8 mouse cellular contexts compared by ENCODE assay signal in the genomic region with DNA sequence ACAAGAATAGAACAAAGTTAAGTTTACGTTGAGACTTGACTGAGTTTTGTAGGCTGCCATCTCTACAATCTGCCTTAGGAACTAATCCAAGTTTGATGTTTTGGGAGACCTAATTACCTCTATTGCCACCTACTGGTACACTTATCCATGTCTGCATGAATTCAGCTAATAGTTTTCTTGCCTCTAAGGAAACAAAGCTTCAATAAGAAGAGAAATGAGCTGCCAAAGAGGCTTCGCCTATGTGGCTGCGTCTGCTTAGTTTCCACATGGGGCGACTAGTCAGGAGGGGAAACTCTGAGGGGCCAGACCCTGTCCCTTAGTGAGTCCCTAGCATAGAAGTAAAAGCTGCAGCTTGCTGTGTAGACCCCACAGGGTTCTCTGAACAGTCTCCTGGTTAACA.
DNase-seq lines count a peak whose midpoint lies in the region; ATAC-seq and TF ChIP-seq lines count a peak whose summit lies in the region.

No protein-coding gene starts in this region.

- peak overlapping the region; percentile 55 for H3K27ac ChIP-seq in midbrain, embryonic 10.5 days (replicated peaks)
- H3K27ac ChIP-seq in midbrain, embryonic 16.5 days (ENCODE audit: low read length): no peak overlapping the region
- H3K27ac ChIP-seq in hindbrain, embryonic 14.5 days: no peak overlapping the region
- H3K27ac ChIP-seq in lung, postnatal 0 days (ENCODE audit: low read length): no peak overlapping the region

- no peak overlapping the region for H3K4me3 ChIP-seq in midbrain, embryonic 10.5 days
- H3K4me3 ChIP-seq in midbrain, embryonic 16.5 days (ENCODE audit: low read depth, low read length): no peak overlapping the region
- no peak overlapping the region for H3K4me3 ChIP-seq in hindbrain, embryonic 14.5 days (replicated peaks; ENCODE audit: low read length)
- no peak overlapping the region for H3K4me3 ChIP-seq in lung, postnatal 0 days (ENCODE audit: low read depth, low read length)

- H3K9ac ChIP-seq in midbrain, embryonic 16.5 days (ENCODE audit: low read depth, low read length): no peak overlapping the region
- H3K9ac ChIP-seq in hindbrain, embryonic 14.5 days: no peak overlapping the region
- H3K9ac ChIP-seq in lung, postnatal 0 days (replicated peaks; ENCODE audit: low read depth): no peak overlapping the region

- no peak for TF ChIP-seq EP300 in lung, postnatal 0 days (IDR thresholded peaks at IDR 0.05)

- DNase-seq in midbrain, embryonic 10.5 days (ENCODE audit: low spot score): peak; percentile 15
- peak; percentile 79 for DNase-seq in embryo, embryonic 10 days (ENCODE audit: low spot score)
- DNase-seq in hindbrain, embryonic 14.5 days (ENCODE audit: low spot score): peak; percentile 73
- peak; percentile 90 for DNase-seq in lung, postnatal 0 days (ENCODE audit: low spot score)
- no peak for DNase-seq in testis, postnatal 10 days (ENCODE audit: low spot score)
- DNase-seq in thymus, postnatal 14 days: no peak
- no peak for DNase-seq in left cerebral cortex, adult 8-10 months (ENCODE audit: low spot score in 2 of 2)

- no peaks in the 10 kb centered on the region for H3K36me3 ChIP-seq in midbrain, embryonic 10.5 days
- H3K36me3 ChIP-seq in midbrain, embryonic 16.5 days (ENCODE audit: control insufficient read depth, insufficient read depth, low read length): no peaks in the 10 kb centered on the region
- H3K36me3 ChIP-seq in hindbrain, embryonic 14.5 days (replicated peaks; ENCODE audit: control insufficient read depth, insufficient read depth): no peaks in the 10 kb centered on the region
- no peaks in the 10 kb centered on the region for H3K36me3 ChIP-seq in lung, postnatal 0 days (ENCODE audit: insufficient read depth, low read length)

- H3K4me1 ChIP-seq in midbrain, embryonic 10.5 days: peaks cover 7% of the 10 kb centered on the region
- H3K4me1 ChIP-seq in midbrain, embryonic 16.5 days (ENCODE audit: control insufficient read depth, insufficient read depth, low read length): no peaks in the 10 kb centered on the region; the same call in 1 of the 2 replicates
- H3K4me1 ChIP-seq in hindbrain, embryonic 14.5 days (replicated peaks; ENCODE audit: control insufficient read depth, insufficient read depth, low read length): 0 out of 2 replicates have a peak, but pooled peaks cover 2% of the 10 kb centered on the region
- no peaks in the 10 kb centered on the region; the same call in 1 of the 2 replicates for H3K4me1 ChIP-seq in lung, postnatal 0 days (ENCODE audit: insufficient read depth, low read depth, low read length)

- no peak overlapping the region for H3K4me2 ChIP-seq in midbrain, embryonic 16.5 days (ENCODE audit: low read length)
- no peak overlapping the region for H3K4me2 ChIP-seq in hindbrain, embryonic 14.5 days (replicated peaks)
- no peak overlapping the region for H3K4me2 ChIP-seq in lung, postnatal 0 days (replicated peaks; ENCODE audit: low read depth, low read length)

- H3K9me3 ChIP-seq in midbrain, embryonic 10.5 days (replicated peaks): no peaks in the 10 kb centered on the region
- no peaks in the 10 kb centered on the region for H3K9me3 ChIP-seq in midbrain, embryonic 16.5 days (replicated peaks; ENCODE audit: control insufficient read depth, low read length, poor library complexity, severe bottlenecking)
- H3K9me3 ChIP-seq in hindbrain, embryonic 14.5 days (ENCODE audit: control insufficient read depth, low read length): no peaks in the 10 kb centered on the region
- H3K9me3 ChIP-seq in lung, postnatal 0 days (ENCODE audit: low read length): no peaks in the 10 kb centered on the region

- 31% methylated on average over 4 of the region's 4 CpGs for WGBS in midbrain, embryonic 10.5 days
- WGBS in midbrain, embryonic 16.5 days: 5% methylated on average over 4 of the region's 4 CpGs
- WGBS in hindbrain, embryonic 14.5 days: 17% methylated on average over 4 of the region's 4 CpGs
- 8% methylated on average over 4 of the region's 4 CpGs for WGBS in lung, postnatal 0 days

- H3K27me3 ChIP-seq in midbrain, embryonic 10.5 days (ENCODE audit: low read depth, poor library complexity, severe bottlenecking): no peaks in the 10 kb centered on the region
- no peaks in the 10 kb centered on the region for H3K27me3 ChIP-seq in midbrain, embryonic 16.5 days (ENCODE audit: control insufficient read depth, insufficient read depth, low read depth, low read length)
- H3K27me3 ChIP-seq in hindbrain, embryonic 14.5 days (ENCODE audit: control insufficient read depth, insufficient read depth, low read length): no peaks in the 10 kb centered on the region
- H3K27me3 ChIP-seq in lung, postnatal 0 days (replicated peaks; ENCODE audit: insufficient read depth, low read length): no peaks in the 10 kb centered on the region

- peak; percentile 81 for TF ChIP-seq CTCF in lung, postnatal 0 days (IDR thresholded peaks at IDR 0.05)

- ATAC-seq in midbrain, embryonic 16.5 days: no peak
- peak; percentile 65; the same call in 1 of the 2 replicates for ATAC-seq in hindbrain, embryonic 14.5 days (ENCODE audit: low FRiP score)
- 0 out of 2 replicates have a peak, but pooled peaks have one; percentile 12 for ATAC-seq in lung, postnatal 0 days

Comparison
In these comparisons a context has a peak if more than half of its experiments do, and no peak if none do; other contexts are left out.
1. DNase-seq: peak in midbrain, embryonic 10.5 days (single experiment), embryo, embryonic 10 days (single experiment), hindbrain, embryonic 14.5 days (single experiment) and lung, postnatal 0 days (single experiment); none in testis, postnatal 10 days (single experiment), thymus, postnatal 14 days (single experiment) and left cerebral cortex, adult 8-10 months (0 of 2).